Mouse (Mus musculus) layer of hippocampus, adult 18-20 months (tissue): Measurements from ENCODE around the gene Nop10. TPM values are rescaled to one million over a fixed set of nuclear protein-coding genes. Genes with fewer than 3 reads are reported as not detected.
A peak's percentile ranks its signal among the peaks of the same experiment; 100 is the strongest.

Source experiments
- DNase-seq, 2 experiments: peaks; one replicate each; pipeline ENCODE4 v3.0.0; 2022; ENCODE audit warnings: low spot score in 2 of 2
- long read RNA-seq: library from polyadenylated mRNA; stranded (forward); transcript quantifications from one replicate; pipeline ENCODE4 v2.0.0, GENCODE M21; 2021
- total RNA-seq, 2 experiments: library from RNA; stranded (reverse); gene quantifications; 2 replicates each; pipeline ENCODE4 v1.2.3; 2021

The Nop10 gene
- total RNA-seq = 10 to 100 TPM; 52.4 TPM
- long read RNA-seq, transcript Nop10-201 (2 exons, 1,109 nt) = major isoform, 77 of 78 reads
- long read RNA-seq, partial matches to known transcripts = 0 of 78 reads
- long read RNA-seq, other reads (novel, unspliced or antisense) = 1 of 78 reads

DNA sequence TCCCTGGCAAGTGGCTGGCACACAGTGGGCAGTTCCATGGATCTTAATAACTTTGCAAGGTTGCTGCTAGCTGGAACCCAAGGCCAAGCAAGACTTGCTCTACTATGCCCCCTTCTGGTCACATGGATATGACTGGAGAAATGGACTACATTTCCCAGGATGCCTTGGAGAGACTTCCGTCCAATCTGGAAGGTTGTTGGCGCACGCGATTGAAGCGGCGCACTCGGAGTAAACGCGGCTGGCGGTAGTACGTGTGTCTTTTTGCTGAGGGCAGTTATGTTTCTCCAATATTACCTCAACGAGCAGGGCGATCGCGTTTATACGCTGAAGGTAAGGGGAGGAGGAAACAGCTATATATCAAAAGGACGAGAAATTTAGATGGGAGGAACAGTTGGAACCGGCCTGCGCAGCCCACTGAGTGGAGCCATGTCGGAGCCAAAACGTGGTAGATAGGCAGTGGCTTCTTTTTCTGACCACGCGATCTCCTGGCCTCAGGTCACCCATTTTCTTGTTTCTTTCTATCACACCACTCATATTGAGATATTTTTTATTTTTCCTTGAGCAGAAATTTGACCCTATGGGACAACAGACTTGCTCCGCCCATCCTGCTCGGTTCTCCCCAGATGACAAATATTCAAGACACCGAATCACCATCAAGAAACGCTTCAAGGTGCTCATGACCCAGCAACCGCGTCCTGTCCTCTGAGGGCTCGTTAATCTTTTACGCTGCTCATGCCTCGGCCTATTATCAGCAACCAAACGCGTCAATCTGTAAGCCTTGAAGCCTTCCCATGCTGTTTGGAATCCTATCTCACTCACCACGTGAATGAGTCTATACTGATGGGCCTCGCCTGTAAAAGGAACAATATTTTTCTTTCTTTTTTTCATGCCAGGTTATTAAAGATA, at the start of gene Nop10:
Nop10 (plus strand) TSS at position 179 of the 906 bp plus-strand sequence.
- peak; percentile 86 to 95 for DNase-seq

DNA sequence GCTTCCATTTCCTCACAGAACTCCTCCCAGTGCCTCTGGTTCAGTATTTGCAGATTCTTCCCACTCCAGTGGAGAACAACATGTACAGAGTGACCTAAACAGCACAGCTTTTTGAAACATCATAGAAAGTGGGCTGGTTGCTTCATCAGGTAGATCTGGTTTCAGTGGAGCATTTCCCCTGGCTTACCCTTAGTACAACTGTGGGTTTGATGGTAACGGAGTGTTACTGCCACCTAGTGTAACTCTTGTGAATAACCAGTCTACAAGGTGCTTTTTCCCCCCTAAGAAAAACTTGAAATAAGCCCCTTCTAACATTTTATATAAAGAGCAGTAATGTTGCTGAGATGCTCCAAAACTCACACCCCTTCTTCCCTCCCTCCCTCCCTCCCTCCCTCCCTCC, 45.7 kb upstream of the Nop10 start:
- DNase-seq = peak in 1 of 2 experiments; percentile 33

DNA sequence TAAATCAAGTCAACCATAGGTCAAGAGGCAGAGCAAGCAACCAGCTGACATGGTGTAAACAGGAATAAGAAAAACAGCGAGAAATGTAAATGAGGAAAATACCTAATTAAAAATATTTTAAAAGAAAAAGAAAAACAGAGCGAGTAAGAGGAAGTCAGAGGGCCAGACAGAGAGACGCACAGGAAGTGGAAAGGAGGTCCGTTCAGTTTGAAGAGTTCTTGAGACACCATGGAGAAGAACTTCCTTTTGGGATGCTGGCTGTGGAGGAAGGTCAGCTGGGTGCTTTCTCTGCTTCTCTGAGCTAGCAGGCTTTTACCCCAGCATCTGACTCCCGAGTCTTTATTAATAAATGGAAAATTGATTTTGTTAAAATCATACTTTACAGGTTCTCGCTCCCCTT, 44.1 kb upstream of the Nop10 start:
- DNase-seq = no peak

DNA sequence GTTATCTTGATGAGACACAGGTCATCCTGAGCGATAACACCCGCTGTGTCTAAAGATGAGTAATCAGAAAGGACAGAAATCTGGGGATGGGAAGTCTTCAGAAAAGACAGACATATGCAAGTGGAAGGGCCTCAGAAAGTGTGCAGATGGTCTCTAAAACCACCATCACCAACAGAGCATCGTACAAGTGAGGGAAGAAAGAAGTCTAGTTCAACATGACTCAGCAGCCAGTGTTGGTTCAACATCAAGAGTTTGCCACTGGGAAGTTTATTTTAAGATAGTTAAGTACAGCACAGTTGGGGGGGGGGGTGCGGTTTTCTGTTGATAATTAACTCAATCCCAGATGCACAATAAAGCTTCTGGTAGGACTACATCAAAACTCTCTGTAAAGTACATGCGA, 40.8 kb upstream of the Nop10 start:
- no peak for DNase-seq

DNA sequence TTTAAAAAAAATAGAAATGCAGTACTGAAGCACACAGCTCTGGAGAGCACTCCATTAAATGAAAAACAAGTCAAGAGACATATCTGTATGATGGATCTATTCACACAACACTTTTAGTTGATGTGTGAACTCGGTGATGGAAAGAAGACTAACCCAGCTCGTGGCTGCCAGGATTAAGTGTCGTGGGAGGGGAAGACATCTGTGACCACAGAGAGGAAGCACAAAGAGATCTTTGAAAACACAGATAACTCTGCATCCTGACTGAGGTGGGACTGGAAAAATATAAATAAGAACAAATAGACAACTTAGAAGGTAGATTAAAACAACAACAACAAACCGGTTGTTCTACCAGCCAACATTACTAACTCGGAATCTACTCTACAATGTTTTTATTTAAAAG, 39.1 kb upstream of the Nop10 start:
- peak in 1 of 2 experiments; percentile 26 for DNase-seq

DNA sequence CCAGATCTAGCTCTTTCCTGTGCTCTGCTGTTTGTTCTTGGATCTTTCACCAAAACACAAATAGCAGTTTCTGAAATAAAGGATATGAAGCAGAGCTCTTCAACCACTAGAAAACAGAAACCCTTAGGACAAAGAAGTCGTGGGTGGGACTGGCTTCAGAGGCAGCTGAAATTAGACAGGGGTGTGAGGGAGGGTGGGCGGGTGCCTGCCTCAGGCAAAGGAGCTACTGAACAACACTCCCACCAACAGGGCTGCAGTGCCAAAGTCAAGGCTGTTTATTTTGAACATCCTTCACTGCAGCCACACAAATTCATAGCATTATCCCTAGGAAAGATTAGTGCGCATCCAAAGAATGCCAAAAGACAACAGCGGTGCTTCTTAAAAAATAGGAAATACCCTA, 37.4 kb upstream of the Nop10 start:
- DNase-seq = peak in 1 of 2 experiments; percentile 30

DNA sequence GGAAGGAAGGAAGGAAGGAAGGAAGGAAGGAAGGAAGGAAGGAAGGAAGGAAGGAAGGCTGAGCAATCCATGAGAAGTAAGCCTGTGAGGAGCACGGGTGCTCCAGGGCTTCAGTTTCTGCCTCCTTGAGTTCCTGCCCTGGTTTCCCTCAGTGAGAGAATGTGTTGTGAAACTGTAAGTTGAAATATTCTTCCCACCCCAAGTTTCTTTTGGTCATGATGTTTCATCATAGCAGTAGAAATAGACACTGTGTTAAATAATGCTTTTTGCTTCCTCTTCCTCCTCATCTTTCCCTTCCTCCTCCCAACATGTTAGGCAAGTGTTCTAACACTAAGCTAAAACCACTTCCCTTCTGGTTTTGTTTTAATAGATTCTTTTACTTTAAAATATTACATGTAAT, 29.1 kb upstream of the Nop10 start:
- no peak for DNase-seq

DNA sequence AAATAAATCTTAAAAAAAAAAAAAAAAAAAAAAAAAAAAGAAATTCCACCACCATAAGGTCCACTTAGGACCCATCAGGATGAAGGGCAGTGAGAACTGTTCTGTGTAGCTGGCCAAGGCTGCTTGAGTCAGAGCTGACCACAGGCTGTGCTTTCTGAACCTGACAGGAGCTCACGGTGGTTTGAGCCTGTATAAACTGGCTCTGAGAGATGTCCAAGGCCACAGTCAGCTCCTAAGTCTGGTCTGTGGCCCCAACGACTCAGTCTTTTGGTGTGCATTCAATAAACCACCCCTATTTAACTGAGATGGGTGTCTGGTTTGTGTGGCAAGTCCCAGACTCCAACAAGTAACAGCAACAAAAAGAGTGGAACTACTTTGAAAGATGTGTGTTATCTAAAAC, 25.1 kb upstream of the Nop10 start:
- no peak for DNase-seq

DNA sequence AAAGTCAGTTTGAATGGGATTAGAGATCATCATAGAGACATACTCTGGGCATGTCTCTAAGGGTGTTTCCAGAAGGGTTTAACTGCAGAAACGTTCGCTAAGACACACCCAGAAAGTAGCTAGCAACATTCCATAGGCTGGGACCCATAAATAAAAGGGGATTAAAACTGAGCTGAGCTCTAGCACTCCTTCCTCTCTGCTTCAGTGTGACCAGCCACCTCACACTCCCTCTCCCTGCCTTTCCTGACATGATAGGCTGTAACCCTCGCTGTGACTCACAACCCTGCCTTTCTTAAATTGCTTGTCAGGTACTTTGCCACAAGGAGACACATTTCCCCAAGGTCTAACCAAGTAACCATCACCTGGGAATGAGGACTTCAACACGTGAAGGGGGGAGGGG, 23.7 kb upstream of the Nop10 start:
- no peak for DNase-seq

DNA sequence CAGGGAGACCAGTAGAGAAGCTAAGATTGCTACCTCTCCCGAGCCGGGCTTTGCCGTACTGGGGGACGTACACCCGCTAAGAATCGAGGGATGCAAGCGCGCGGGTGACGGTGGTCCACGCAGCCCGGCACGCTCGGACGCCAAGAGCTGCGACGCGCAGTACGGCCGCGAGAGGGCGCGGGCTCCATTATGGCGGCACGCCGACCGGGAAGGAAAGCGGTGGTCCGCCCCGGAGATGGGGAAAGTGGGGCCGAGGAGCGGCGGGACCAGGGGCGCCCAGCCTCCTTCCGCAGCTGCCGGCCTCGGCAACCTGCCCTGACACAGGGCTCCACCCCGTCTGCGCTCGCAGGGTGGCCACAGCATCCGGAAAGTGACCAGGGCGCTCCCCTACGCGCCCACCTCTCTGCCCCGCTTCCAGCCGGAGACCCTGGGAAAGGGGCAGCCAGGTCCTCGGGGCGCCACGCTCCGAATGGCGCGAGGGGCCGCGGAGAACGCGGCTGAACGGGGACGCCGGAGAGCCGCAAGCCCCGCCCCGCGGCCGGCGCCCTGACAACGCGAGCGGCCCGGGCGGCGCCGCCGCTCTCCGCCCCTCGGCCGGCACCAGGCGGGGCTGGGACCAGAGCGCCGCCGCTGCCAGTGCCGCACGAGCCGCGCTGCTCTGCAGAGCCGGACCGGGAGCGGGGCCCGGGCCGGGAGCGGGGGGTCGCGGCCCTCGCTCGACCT, 22.4 kb upstream of the Nop10 start, which contains the start of gene Lpcat4:
Lpcat4 (plus strand) TSS at position 257 of the 723 bp plus-strand sequence.
- peak; percentile 80 to 93 for DNase-seq

DNA sequence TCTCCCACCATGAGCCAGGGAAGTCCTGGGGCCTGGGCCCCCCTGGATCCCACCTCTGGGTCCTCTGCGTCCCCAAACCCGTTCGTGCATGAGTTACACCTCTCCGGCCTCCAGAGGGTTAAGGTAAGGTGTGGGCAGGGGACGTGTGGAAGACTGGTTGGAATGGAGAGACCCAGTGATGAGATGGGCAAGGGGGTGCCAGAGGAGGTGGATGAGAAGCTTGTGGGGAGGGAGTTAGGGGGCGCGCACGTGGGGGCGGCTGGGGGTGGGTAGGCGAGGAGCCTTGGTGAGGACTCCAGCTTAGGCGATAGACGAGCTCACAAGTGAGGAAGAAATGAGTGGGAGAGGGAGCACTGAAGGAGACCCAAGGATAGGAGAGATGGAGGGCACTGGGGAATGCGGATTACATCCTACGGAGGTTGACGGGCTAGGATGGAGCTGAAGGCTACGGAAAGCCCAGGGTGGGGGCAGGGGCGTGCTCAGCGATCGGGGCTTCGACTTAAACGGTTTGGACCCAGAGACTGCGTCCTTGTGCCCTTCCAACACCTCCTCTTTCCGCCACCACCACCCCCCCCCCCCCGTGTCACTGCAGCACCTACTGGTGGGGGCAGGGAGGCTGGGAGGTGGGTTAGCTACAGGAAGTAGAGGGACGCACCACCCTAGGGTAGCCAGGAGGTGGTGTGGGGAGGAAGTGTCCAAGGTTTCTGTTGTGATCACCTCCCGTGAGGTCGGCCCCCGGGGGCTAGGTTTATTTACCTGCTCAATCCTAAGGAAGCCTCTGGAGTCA, 21.6 kb upstream of the Nop10 start:
- DNase-seq = peak in 1 of 2 experiments; percentile 50

DNA sequence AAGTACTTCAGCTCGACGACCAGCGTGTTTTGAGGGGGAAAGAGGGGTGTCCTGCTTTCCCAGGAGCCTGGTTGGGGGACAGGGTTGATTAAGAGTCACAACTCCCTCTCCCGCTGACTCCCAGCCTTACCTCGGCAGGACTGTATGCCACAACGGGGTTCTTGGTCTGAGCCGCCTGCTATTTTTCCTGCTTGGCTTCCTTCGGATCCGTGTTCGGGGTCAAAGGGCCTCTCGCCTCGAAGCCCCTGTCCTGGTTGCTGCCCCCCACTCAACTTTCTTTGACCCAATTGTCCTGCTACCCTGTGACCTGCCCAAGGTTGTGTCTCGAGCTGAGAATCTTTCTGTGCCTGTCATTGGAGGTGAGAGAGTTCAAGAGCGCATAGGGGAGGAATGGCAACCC, 19.9 kb upstream of the Nop10 start:
- DNase-seq = no peak

DNA sequence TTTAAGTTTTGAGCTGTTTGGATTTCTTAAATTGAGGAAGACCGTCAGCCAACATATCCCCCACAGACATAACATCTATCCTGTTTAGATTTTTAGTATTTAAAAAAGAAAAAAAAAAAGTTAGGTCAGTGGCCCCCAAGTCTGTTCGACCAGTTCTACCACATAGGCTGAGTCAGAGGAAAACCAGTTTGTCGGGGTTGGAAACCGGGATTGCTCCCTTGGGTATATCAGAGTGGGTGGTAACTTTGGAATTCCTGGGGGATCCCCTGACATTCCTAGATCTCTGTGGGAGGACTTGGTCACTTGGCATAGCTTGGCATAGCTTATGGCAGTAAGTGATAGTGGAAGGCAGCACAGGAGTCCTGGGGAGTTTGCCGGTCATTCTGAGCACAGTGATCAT, 16.4 kb upstream of the Nop10 start:
- no peak for DNase-seq

DNA sequence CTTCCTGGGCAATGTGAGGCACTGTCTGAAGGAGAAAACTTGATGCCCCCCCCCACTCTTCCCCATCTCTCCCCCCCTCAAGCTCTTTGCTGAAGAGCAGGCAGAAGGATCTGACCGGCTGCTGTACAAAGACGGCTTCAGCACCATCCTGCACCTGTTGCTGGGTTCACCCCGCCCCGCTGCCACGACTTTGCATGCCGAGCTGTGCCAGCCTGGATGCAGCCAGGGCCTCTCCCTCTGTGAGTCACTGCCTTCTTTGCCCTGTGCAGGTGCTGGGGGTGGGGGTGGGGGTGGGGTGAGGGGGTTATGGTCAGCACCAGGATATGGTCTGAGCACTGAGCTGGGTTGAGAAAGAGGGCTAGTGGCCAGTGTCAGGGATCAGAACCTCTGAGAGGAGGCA, 15.5 kb upstream of the Nop10 start:
- DNase-seq = no peak

DNA sequence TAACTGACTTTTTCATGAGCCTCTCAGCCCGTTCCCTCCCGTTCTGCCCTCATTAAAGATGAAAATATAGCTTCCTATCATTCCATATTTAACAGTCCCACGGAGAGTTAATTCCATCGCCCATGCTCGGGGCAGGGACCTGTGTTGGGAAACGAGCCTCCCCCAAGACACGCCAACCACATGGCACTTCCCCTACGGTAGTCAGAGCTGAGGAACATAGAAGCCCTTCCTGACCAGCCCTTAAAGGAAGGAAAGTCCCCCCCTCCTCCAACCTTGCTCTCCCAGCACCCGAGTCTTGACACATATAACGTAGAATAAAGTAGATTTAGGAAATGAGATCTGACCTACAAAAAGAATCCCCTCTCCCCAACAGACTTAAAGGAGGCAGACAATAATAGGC, 14.4 kb upstream of the Nop10 start:
- no peak for DNase-seq

DNA sequence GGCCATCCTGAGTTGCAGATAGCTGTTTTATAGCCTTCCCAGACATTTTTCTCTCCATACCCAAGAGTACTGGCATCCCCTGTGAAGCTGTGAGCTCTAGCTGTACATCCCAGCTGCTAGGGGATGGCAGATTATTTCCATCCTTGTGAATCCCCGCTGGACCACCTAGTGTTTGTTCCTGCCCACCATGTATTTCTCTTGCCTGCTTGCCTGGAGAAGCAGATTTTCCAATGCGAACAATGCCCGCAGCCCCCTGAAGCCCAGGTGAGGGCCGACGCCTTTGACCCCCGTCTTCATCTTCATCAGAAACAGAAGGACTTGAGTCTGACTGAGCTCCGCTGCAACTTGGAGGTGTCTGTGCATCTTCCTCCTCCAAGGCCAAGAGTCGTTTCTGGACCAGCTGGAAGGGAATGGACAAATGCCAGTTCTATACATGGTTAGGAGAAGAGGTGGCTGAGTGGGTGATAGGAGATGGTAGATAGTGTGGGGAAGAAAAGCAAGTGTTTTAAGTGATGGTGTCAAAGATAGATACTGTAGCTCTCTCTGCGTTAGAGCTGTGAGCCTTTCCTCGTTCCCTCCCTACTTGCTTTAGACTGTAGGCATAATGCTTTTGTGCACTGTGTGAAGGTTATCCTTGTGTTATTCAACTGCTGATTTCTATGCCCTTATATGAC, 11.8 kb upstream of the Nop10 start:
- DNase-seq = no peak

DNA sequence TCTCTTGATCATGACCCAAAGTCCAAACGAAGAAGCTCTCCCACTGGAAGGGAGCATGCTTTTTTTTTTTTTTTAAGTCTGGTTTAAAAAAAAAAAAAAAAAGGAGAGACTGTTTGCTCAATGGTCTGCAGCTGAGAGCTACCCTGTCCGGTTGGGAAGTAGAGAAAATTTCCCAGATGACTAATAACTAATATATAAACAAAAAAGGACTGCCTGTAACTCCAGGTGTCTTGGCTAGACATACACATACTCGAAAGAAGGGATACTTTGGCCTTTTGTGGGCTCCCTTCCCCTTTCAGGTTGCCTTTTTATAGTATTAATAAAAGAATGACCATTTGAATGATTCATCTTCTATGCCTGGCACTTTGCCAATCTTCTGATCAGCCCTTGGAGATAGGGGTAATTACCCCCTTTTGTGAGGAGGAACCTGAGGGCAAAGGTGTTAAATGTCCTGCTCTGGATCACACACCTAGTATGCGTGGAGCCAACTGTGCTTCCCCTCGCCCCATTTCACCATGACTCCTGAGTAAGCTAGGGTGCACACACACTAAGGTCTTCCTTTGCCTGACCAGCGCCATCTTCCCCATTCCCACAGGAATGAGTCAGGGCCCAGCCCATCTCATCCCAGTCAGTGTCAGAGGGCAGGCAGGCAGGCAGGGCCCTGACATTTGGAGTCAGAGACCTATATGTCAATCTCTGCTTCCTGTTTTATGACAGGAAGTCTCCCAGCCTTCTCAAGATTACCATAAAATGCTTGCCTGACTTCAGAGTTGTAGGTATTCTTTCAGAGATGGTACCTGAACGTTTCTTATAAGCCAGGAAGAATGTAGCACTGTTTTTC, 6.8 kb upstream of the Nop10 start:
- no peak for DNase-seq

DNA sequence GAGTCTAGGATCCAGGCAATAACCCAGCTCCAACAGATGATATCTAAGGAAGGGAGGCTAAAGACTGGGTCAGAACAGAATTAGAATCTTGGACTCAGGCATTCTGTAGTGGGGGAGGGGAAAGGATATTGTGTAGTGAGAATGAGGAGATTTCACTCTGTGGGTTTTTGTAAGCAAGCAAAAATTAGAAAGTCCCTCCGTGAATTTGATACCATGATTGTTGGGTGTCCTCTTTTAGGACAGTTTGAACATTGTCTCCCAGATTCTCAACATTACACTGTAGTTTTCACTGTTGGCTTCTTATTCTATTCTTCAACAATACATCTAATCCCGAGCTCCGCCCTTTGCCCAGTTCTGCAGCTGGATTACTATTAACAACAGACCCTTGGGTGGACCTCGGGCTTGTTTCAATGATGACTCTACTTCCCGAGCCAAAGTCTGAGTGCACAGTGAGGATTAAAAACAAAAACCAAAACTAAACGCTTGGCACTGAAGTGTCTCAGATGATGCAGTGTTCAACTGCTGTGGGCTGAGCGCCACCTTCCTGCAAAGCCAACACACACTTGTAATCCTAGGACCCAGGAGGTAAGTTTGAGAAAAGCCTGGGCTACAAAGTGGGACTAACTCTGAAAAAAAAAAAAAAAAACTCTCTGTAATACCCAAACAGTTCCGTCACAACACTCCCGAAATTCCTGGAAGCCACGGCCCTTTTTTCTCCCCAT, 2.3 kb upstream of the Nop10 start, which contains the start of gene Nutm1:
Nutm1 (minus strand) TSS at position 51 of the 722 bp plus-strand sequence.
- DNase-seq = no peak

DNA sequence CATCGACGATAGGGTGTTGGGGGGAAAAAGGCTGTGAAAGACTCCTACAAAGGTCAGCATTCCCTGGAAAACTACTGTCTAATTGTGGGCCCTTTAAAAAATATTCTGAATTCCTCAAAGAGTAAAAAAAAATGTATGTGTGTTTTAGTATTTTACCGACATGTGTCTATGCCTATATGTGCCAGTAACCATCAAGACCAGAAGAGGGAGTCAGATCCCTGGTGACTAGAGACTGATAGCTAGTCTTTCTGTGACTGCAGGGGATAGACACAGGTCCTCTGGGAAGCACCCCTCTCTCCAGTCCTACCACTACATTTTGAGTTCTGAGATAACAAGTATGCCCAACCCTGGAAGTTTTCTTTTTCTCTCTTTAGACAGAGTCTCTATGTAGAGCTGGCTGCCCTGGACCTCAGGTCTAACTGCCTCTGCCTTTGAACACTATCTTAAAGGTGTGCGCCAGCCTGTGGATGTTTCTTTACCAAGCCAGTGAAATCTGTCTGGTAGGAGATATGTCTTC, 1.1 kb downstream of the Nop10 start:
- DNase-seq = peak in 1 of 2 experiments; percentile 39
